Mouse (Mus musculus): ENCODE results near the gene Lhfpl4.

- TF ChIP-seq CHD2 (IDR thresholded peaks at IDR 0.05; ENCODE audit: low read depth, low read length) = 0 out of 2 replicates have a peak, but pooled peaks have one; percentile 25
- no peak for TF ChIP-seq ZC3H11A (IDR thresholded peaks at IDR 0.05; ENCODE audit: borderline replicate concordance, low read depth, low read length)
Observed at GRCm38 (mm10) chr6:113237542-113238270, 42.5 kb upstream of the Lhfpl4 start, which contains the start of gene Mtmr14.

Measured in ES-E14 (cell line).